Mouse (Mus musculus) B cell, adult 62 days (primary cell): ENCODE data around the gene Med17. TPM values are rescaled to one million over a fixed set of nuclear protein-coding genes. Genes with fewer than 3 reads are reported as not detected.

Experiments used
- total RNA-seq: library from RNA; stranded (reverse); gene quantifications from 4 replicates; pipeline ENCODE4 v1.2.4, GENCODE M21; 2023

Gene Med17
- total RNA-seq = 45.2 to 55.6 TPM (median 51.3 TPM) in 4 replicates

DNA sequence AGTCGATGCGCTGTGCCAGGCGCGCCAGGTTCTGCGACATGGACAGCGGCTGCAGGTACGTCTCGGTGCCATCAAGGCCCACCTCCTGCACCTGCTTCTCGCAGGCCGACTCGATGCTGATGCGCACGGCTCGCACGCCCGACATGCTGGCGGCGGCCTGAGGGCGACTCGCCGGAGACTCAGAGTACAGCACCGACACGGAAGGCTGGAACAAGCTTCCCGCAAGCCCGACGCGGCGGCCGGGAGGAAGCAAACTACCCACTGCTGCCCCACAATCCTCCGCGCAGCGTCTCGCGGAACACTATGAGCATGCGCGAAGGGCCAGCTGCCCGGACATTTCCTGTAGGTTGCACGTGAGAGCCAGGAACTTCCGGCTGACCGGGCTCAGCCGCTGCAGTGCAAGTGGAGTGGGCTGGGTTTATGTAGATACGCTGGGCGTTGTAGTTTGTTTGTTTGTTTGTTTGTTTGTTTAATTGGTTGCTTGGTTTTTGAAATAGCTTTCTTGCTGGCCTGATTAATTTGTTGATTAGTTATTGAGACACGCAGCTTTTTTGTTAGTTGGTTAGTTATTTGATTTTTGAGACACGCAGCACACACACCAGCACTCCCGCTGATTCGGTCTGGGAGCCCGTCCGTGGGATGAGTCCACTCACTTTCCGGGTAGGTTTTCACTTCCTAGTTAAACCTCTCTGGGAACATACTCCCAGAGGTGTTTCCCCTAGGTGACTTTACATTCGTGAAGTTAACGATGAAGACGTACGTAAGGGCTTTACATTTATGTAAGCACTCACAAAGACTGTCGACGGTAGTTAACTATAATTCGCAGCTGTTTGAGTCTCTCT is at the start of gene Med17:
Gene Med17, minus strand, starts transcription at position 283 of the 842 bp plus-strand sequence.

GRCm38 (mm10) chr9:15306398-15307119 is 26.8 kb upstream of the Med17 start, which contains the start of gene 4931406C07Rik:
Gene 4931406C07Rik, minus strand, starts transcription at chr9:15306448.

GRCm38 (mm10) chr9:15305503-15306397 is 26.0 kb upstream of the Med17 start, which contains the start of gene Taf1d:
Gene Taf1d, plus strand, starts transcription at chr9:15306214.

DNA sequence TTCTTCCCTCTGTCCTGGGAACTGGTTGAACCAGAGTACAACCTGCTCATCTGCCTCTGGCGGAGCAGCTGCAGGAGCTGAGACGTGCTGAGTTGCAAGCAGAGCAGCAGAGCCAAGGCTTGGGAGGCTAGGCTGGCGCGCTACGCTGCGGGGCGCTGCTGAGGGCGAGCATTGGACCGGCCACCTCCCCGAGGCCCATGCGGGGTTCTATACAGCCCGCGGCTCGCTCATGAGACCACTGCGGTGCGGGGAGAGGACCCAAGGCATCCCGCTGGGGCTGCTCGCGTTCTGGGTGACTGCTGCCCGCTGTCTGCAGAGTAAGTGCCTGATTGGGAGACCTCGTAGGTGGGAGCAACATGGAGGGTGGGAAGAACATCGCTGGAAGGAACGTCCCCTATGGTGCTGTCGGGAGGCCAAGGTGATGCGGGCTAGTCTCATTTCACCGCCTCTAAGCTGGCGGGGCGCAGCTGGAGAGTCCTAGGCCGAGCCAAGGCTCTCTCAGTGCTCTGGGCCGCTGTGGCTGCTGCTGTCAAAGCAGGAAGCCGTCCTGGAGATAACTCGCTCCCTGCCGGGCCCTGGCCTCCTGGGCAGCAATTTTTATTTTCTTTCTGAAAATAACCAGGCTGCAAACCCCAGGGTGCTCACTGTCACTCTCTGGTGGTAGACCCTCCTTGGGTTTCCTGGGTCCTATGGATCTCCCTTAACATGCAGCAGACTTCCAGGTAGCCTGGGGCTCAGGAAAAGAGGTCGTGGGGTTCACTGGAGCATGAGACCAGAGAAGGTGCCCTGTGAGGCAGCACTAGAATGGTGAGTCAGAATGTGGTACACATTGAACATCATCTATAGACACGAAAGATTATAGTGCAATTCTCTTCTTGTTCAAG is 40.4 kb downstream of the Med17 start, which contains the start of gene Vstm5:
Gene Vstm5, plus strand, starts transcription at position 4 of the 884 bp plus-strand sequence.

Other genes with a start within 250 kb of the Med17 start
- gene Panx1, start 234.5 kb downstream of the Med17 start, total RNA-seq = 36.5 to 50.4 TPM (median 45.5 TPM) in 4 replicates
- not detected in 4 replicates for gene Hephl1, start 167.8 kb downstream of the Med17 start, total RNA-seq
- not detected in 4 replicates for gene Vstm5, start 40.9 kb downstream of the Med17 start, total RNA-seq
- gene Taf1d, start 26.3 kb upstream of the Med17 start, total RNA-seq = 281 to 309 TPM (median 297 TPM) in 4 replicates
- gene 4931406C07Rik, start 26.5 kb upstream of the Med17 start, total RNA-seq = 5.4 to 8.6 TPM (median 5.9 TPM) in 4 replicates
- 50.6 to 53.3 TPM (median 52.0 TPM) in 4 replicates for gene Cep295, start 77.9 kb upstream of the Med17 start, total RNA-seq
- 9.2 to 14.9 TPM (median 12.6 TPM) in 4 replicates for gene Smco4, start 213.5 kb upstream of the Med17 start, total RNA-seq